Mouse (Mus musculus): ENCODE measurements around the gene Gipc1. TPM values are rescaled to one million over a fixed set of nuclear protein-coding genes. Genes with fewer than 3 reads are reported as not detected.

The Gipc1 gene
- total RNA-seq (2021) = 10 to 100 TPM; 42.5 to 51.7 TPM
- long read RNA-seq, experiment 1, transcript Gipc1-201 (7 exons, 1,522 nt) = major isoform, 102 of 136 reads
- long read RNA-seq, experiment 1, partial matches to known transcripts = 32 of 136 reads
- long read RNA-seq, experiment 1, other reads (novel, unspliced or antisense) = 2 of 136 reads
- long read RNA-seq, experiment 2, transcript Gipc1-201 (7 exons, 1,522 nt) = major isoform, 95 of 122 reads
- long read RNA-seq, experiment 2, partial matches to known transcripts = 22 of 122 reads
- long read RNA-seq, experiment 2, other reads (novel, unspliced or antisense) = 5 of 122 reads

GRCm38 (mm10) chr8:83652030-83652743 is at the start of gene Gipc1:
Gipc1 (plus strand) TSS chr8:83652677.
- DNase-seq (ENCODE audit: low spot score in 2 of 2) = peak; percentile 88 to 94

GRCm38 (mm10) chr8:83607661-83608397 is 44.6 kb upstream of the Gipc1 start, which contains the start of the genes Tecr and Dnajb1:
Tecr (minus strand) TSS chr8:83607971.
Dnajb1 (plus strand) TSS chr8:83608193.
- DNase-seq (ENCODE audit: low spot score in 2 of 2) = peak; percentile 99 to 100

- DNase-seq (ENCODE audit: low spot score in 2 of 2) = peak; percentile 75 to 88
These were observed 44.1 kb upstream of the Gipc1 start for GRCm38 (mm10) chr8:83608398-83608829.

GRCm38 (mm10) chr8:83609086-83609485 is 43.4 kb upstream of the Gipc1 start:
- no peak for DNase-seq (ENCODE audit: low spot score in 2 of 2)

- DNase-seq (ENCODE audit: low spot score in 2 of 2) = no peak
These were observed 42.8 kb upstream of the Gipc1 start for GRCm38 (mm10) chr8:83609547-83610180.

- no peak for DNase-seq (ENCODE audit: low spot score in 2 of 2)
These were observed 40.6 kb upstream of the Gipc1 start for GRCm38 (mm10) chr8:83611921-83612320.

- DNase-seq (ENCODE audit: low spot score in 2 of 2) = no peak
These were observed 38.8 kb upstream of the Gipc1 start for GRCm38 (mm10) chr8:83613695-83614094.

- DNase-seq (ENCODE audit: low spot score in 2 of 2) = no peak
These were observed 35.9 kb upstream of the Gipc1 start for GRCm38 (mm10) chr8:83616625-83617024.

- DNase-seq (ENCODE audit: low spot score in 2 of 2) = no peak
These were observed 35.4 kb upstream of the Gipc1 start for GRCm38 (mm10) chr8:83617111-83617510.

GRCm38 (mm10) chr8:83618566-83618965 is 33.9 kb upstream of the Gipc1 start:
- DNase-seq (ENCODE audit: low spot score in 2 of 2) = no peak

- no peak for DNase-seq (ENCODE audit: low spot score in 2 of 2)
These were observed 32.8 kb upstream of the Gipc1 start for GRCm38 (mm10) chr8:83619568-83620285.

GRCm38 (mm10) chr8:83621691-83622388 is 30.6 kb upstream of the Gipc1 start:
- DNase-seq (ENCODE audit: low spot score in 2 of 2) = no peak

- DNase-seq (ENCODE audit: low spot score in 2 of 2) = peak; percentile 77 to 85
These were observed 30.0 kb upstream of the Gipc1 start for GRCm38 (mm10) chr8:83622389-83622989.

- DNase-seq (ENCODE audit: low spot score in 2 of 2) = no peak
These were observed 28.9 kb upstream of the Gipc1 start for GRCm38 (mm10) chr8:83623549-83623948.

GRCm38 (mm10) chr8:83624739-83625138 is 27.7 kb upstream of the Gipc1 start:
- DNase-seq (ENCODE audit: low spot score in 2 of 2) = no peak

GRCm38 (mm10) chr8:83625676-83626299 is 26.7 kb upstream of the Gipc1 start:
- DNase-seq (ENCODE audit: low spot score in 2 of 2) = no peak

- DNase-seq (ENCODE audit: low spot score in 2 of 2) = no peak
These were observed 20.3 kb upstream of the Gipc1 start for GRCm38 (mm10) chr8:83632083-83632707.

GRCm38 (mm10) chr8:83638856-83639255 is 13.6 kb upstream of the Gipc1 start:
- DNase-seq (ENCODE audit: low spot score in 2 of 2) = no peak

- DNase-seq (ENCODE audit: low spot score in 2 of 2) = no peak
These were observed 12.8 kb upstream of the Gipc1 start for GRCm38 (mm10) chr8:83639649-83640048.

Measured in gastrocnemius, postnatal 4 days (tissue).